Comparison of ENCODE assay signal across 24 mouse cellular contexts in the genomic region with DNA sequence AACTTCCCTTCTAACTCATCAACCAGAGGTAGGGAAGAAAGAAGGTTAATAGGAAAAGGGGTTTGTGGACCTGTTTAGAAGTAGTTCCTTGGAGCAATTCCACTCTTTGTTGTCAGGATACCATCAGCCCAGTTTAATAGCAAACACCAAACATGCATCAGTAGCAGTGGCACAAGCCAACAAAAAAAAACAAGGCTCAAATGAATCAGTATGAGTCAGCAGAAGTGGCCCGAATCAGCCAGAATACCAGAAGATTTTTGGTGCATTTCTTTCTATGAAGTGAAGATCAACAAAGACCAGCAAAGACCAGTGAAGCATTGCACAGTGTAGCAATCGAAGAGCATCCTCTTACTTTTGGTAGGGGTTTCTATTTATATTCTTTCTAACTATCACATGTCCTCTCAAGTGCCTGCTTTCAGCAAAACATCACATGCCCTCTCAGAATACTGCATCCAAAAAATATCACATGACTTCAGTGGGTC. TPM values are rescaled to one million over a fixed set of nuclear protein-coding genes. Genes with fewer than 3 reads are reported as not detected.
"Had no signal": no experiment of that assay in that cellular context is flagged by ENCODE, and none has a peak within 500 bp of the region (broad histone marks: within the 10 kb centered on the region; RNA-seq: fewer than 3 reads in every experiment).

No protein-coding gene starts in this region.

- H3K9me3 ChIP-seq: lung, embryonic 15.5 days; megakaryocyte, embryonic 14.5 days; midbrain, embryonic 13.5 days; midbrain, embryonic 15.5 days; neural tube, embryonic 12.5 days had no signal

- H3K4me2 ChIP-seq: lung, embryonic 15.5 days; midbrain, embryonic 11.5 days; midbrain, embryonic 13.5 days; midbrain, embryonic 15.5 days; neural tube, embryonic 12.5 days had no signal

- DNase-seq: liver, postnatal 0 days; lung, adult 2 months; lung, postnatal 14 days; lung, postnatal 36 days; right cerebral cortex, postnatal 25 days; right cerebral cortex, postnatal 4 days; spleen, adult 18-20 months; thymus, adult 18-20 months; thymus, postnatal 14 days; thymus, postnatal 36 days had no signal

- H3K27me3 ChIP-seq: lung, embryonic 15.5 days; megakaryocyte, embryonic 14.5 days; midbrain, embryonic 13.5 days; midbrain, embryonic 15.5 days; neural tube, embryonic 12.5 days had no signal

- ATAC-seq: liver, postnatal 0 days; lung, postnatal 0 days; midbrain, embryonic 13.5 days; midbrain, embryonic 15.5 days had no signal

- H3K36me3 ChIP-seq: lung, embryonic 15.5 days; midbrain, embryonic 13.5 days; midbrain, embryonic 15.5 days; neural tube, embryonic 12.5 days had no signal

- H3K27ac ChIP-seq: lung, embryonic 15.5 days; macrophage; midbrain, embryonic 13.5 days; midbrain, embryonic 15.5 days; neural tube, embryonic 12.5 days had no signal

- H3K9ac ChIP-seq: liver, postnatal 0 days; lung, embryonic 15.5 days; midbrain, embryonic 13.5 days; midbrain, embryonic 15.5 days; neural tube, embryonic 12.5 days had no signal

- H3K4me1 ChIP-seq: lung, embryonic 15.5 days; megakaryocyte, embryonic 14.5 days; midbrain, embryonic 13.5 days; midbrain, embryonic 15.5 days; neural tube, embryonic 12.5 days had no signal

- H3K4me3 ChIP-seq: lung, embryonic 15.5 days; megakaryocyte, embryonic 14.5 days; midbrain, embryonic 13.5 days; midbrain, embryonic 15.5 days; neural tube, embryonic 12.5 days had no signal

RNA-seq across cellular contexts. Expression of a gene that starts 52.9 kb away (rescaled TPM):
- polyA plus RNA-seq: liver, postnatal 0 days; lung, adult 2 months; lung, embryonic 15.5 days; lung, postnatal 0 days; macrophage; midbrain, embryonic 11.5 days; midbrain, embryonic 13.5 days; midbrain, embryonic 15.5 days; midbrain, postnatal 0 days; neural tube, embryonic 12.5 days; neural tube, embryonic 14.5 days; small intestine, adult 2 months; stomach, embryonic 14.5 days; stomach, embryonic 16.5 days; thymus, postnatal 0 days had no signal
